ENCODE assay signal across 16 mouse cellular contexts in the genomic region with DNA sequence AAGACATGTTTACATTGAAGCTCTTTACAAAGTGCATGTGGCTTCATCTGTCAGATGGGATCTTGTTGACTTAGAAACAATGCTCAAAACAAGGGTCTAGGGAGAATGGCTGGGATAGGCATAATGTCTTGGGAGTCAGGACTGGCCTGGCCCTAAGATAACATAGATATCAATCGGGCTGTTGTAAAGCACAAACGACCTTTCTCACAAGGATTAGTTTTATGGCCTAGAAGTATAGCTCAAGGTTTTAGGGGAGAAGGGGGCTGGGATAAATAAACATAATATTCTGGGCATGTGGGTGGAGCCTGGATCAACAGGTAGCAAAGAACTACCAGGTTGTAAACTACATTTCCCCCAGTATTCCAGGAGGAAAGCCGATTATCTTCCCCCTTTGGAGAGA.
"Had no signal": no experiment of that assay in that cellular context is flagged by ENCODE, and none has a peak within 500 bp of the region (broad histone marks: within the 10 kb centered on the region; RNA-seq: fewer than 3 reads in every experiment).

No protein-coding gene starts in this region.

- H3K4me3 ChIP-seq: neural tube, embryonic 13.5 days; neural tube, embryonic 15.5 days; stomach, embryonic 15.5 days had no signal

- H3K4me1 ChIP-seq: neural tube, embryonic 13.5 days; neural tube, embryonic 15.5 days; stomach, embryonic 15.5 days had no signal

- H3K27ac ChIP-seq: neural tube, embryonic 13.5 days; neural tube, embryonic 15.5 days; stomach, embryonic 15.5 days; stomach, postnatal 0 days had no signal

- H3K9ac ChIP-seq: neural tube, embryonic 13.5 days; neural tube, embryonic 15.5 days; stomach, embryonic 15.5 days had no signal

- H3K27me3 ChIP-seq: neural tube, embryonic 13.5 days; neural tube, embryonic 15.5 days; stomach, embryonic 15.5 days had no signal

- H3K9me3 ChIP-seq: stomach, embryonic 15.5 days had no signal

- H3K4me2 ChIP-seq: neural tube, embryonic 13.5 days; neural tube, embryonic 15.5 days; stomach, embryonic 15.5 days had no signal

- H3K36me3 ChIP-seq: neural tube, embryonic 13.5 days; neural tube, embryonic 15.5 days; stomach, embryonic 15.5 days had no signal

- DNase-seq: retina, postnatal 1 day; right cerebral cortex, adult 18-20 months; right cerebral cortex, postnatal 14 days; right cerebral cortex, postnatal 25 days; right cerebral cortex, postnatal 4 days; spleen, adult 18-20 months; thymus, adult 18-20 months; thymus, adult 2 months; thymus, postnatal 14 days; thymus, postnatal 25 days; thymus, postnatal 36 days; thymus, postnatal 4 days had no signal
